In genomic region chr17:78035648-78036047, GRCm38 (mm10) we compare ENCODE assay signal across 17 mouse cellular contexts.
A peak's percentile ranks its signal among the peaks of the same experiment; 100 is the strongest.
DNase-seq lines count a peak whose midpoint lies in the region; ATAC-seq and TF ChIP-seq lines count a peak whose summit lies in the region.
"Had no signal": no experiment of that assay in that cellular context is flagged by ENCODE, and none has a peak within 500 bp of the region (broad histone marks: within the 10 kb centered on the region; RNA-seq: fewer than 3 reads in every experiment).

No protein-coding gene starts in this region.

- H3K4me1 ChIP-seq in kidney, postnatal 0 days (replicated peaks; ENCODE audit: insufficient read depth, low read length), result no peaks in the 10 kb centered on the region
- H3K4me1 ChIP-seq in kidney, embryonic 14.5 days (ENCODE audit: control insufficient read depth, insufficient read depth, low read length), result no peaks in the 10 kb centered on the region
- H3K4me1 ChIP-seq in lung, postnatal 0 days (ENCODE audit: insufficient read depth, low read depth, low read length), result no peaks in the 10 kb centered on the region
- H3K4me1 ChIP-seq in embryonic facial prominence, embryonic 11.5 days (ENCODE audit: control insufficient read depth, insufficient read depth, low read length), result no peaks in the 10 kb centered on the region
- H3K4me1 ChIP-seq: embryonic facial prominence, embryonic 12.5 days; liver, embryonic 13.5 days; megakaryocyte, embryonic 14.5 days; neural tube, embryonic 12.5 days had no signal

- intact Hi-C loops in heart, postnatal 25 days (cut with DNase I), result no loop called here

- H3K4me3 ChIP-seq in kidney, postnatal 0 days (replicated peaks; ENCODE audit: low read depth, low read length), result no peak overlapping the region
- no peak overlapping the region for H3K4me3 ChIP-seq in kidney, embryonic 14.5 days (ENCODE audit: low read length)
- no peak overlapping the region for H3K4me3 ChIP-seq in lung, postnatal 0 days (ENCODE audit: low read depth, low read length)
- H3K4me3 ChIP-seq in embryonic facial prominence, embryonic 11.5 days (ENCODE audit: low read depth, low read length), result no peak overlapping the region
- H3K4me3 ChIP-seq: embryonic facial prominence, embryonic 12.5 days; liver, embryonic 13.5 days; megakaryocyte, embryonic 14.5 days; neural tube, embryonic 12.5 days had no signal

- peak; percentile 45; the same call in 1 of the 2 replicates for TF ChIP-seq CTCF in kidney, postnatal 0 days (IDR thresholded peaks at IDR 0.05; ENCODE audit: low read depth)
- TF ChIP-seq CTCF in lung, postnatal 0 days (IDR thresholded peaks at IDR 0.05), result peak; percentile 4; the same call in 1 of the 2 replicates

- no peaks in the 10 kb centered on the region for H3K9me3 ChIP-seq in kidney, postnatal 0 days (replicated peaks; ENCODE audit: low read length)
- H3K9me3 ChIP-seq in kidney, embryonic 14.5 days (ENCODE audit: control insufficient read depth, low read length), result no peaks in the 10 kb centered on the region
- no peaks in the 10 kb centered on the region for H3K9me3 ChIP-seq in lung, postnatal 0 days (ENCODE audit: low read length)
- no peaks in the 10 kb centered on the region for H3K9me3 ChIP-seq in embryonic facial prominence, embryonic 11.5 days (replicated peaks; ENCODE audit: control insufficient read depth, low read length)
- H3K9me3 ChIP-seq: embryonic facial prominence, embryonic 12.5 days; liver, embryonic 13.5 days; megakaryocyte, embryonic 14.5 days; neural tube, embryonic 12.5 days had no signal

- WGBS in kidney, postnatal 0 days, result 67% methylated on average over 3 of the region's 3 CpGs
- WGBS in kidney, embryonic 14.5 days, result 67% methylated on average over 3 of the region's 3 CpGs
- 67% methylated on average over 3 of the region's 3 CpGs for WGBS in lung, postnatal 0 days
- WGBS in embryonic facial prominence, embryonic 11.5 days, result 74% methylated on average over 3 of the region's 3 CpGs

- no peaks in the 10 kb centered on the region for H3K36me3 ChIP-seq in kidney, postnatal 0 days (ENCODE audit: insufficient read depth, low read length)
- H3K36me3 ChIP-seq in kidney, embryonic 14.5 days (ENCODE audit: control insufficient read depth, insufficient read depth, low read length), result no peaks in the 10 kb centered on the region
- H3K36me3 ChIP-seq in lung, postnatal 0 days (ENCODE audit: insufficient read depth, low read length), result no peaks in the 10 kb centered on the region
- H3K36me3 ChIP-seq in embryonic facial prominence, embryonic 11.5 days (replicated peaks; ENCODE audit: control insufficient read depth, insufficient read depth, low read depth, low read length), result no peaks in the 10 kb centered on the region
- H3K36me3 ChIP-seq: embryonic facial prominence, embryonic 12.5 days; liver, embryonic 13.5 days; neural tube, embryonic 12.5 days had no signal

- no peak overlapping the region for H3K4me2 ChIP-seq in kidney, postnatal 0 days (ENCODE audit: low read length)
- no peak overlapping the region for H3K4me2 ChIP-seq in kidney, embryonic 14.5 days (replicated peaks; ENCODE audit: low read depth, low read length)
- H3K4me2 ChIP-seq in lung, postnatal 0 days (replicated peaks; ENCODE audit: low read depth, low read length), result no peak overlapping the region
- H3K4me2 ChIP-seq in embryonic facial prominence, embryonic 11.5 days (ENCODE audit: low read depth, low read length), result no peak overlapping the region
- H3K4me2 ChIP-seq: embryonic facial prominence, embryonic 12.5 days; liver, embryonic 13.5 days; neural tube, embryonic 12.5 days had no signal

- H3K27me3 ChIP-seq in kidney, postnatal 0 days (ENCODE audit: insufficient read depth, low read length), result no peaks in the 10 kb centered on the region
- no peaks in the 10 kb centered on the region for H3K27me3 ChIP-seq in kidney, embryonic 14.5 days (ENCODE audit: control insufficient read depth, insufficient read depth, low read length)
- no peaks in the 10 kb centered on the region for H3K27me3 ChIP-seq in lung, postnatal 0 days (replicated peaks; ENCODE audit: insufficient read depth, low read length)
- H3K27me3 ChIP-seq in embryonic facial prominence, embryonic 11.5 days (ENCODE audit: control insufficient read depth, insufficient read depth, low read length), result no peaks in the 10 kb centered on the region
- H3K27me3 ChIP-seq: embryonic facial prominence, embryonic 12.5 days; liver, embryonic 13.5 days; megakaryocyte, embryonic 14.5 days; neural tube, embryonic 12.5 days had no signal

- DNase-seq in kidney, postnatal 0 days (ENCODE audit: low spot score), result no peak
- DNase-seq in lung, postnatal 0 days (ENCODE audit: low spot score), result no peak
- DNase-seq in lung, postnatal 36 days, result no peak
- DNase-seq in NIH3T3 (ENCODE audit: low read depth), result peak; percentile 4
- peak; percentile 23 for DNase-seq in embryonic facial prominence, embryonic 11.5 days (ENCODE audit: low spot score)
- DNase-seq in heart, postnatal 25 days (ENCODE audit: low spot score), result no peak
- DNase-seq: cerebellum, adult 9-11 months; gastrocnemius, postnatal 10 days; heart, adult 18-20 months; liver, embryonic 13.5 days; right cerebral cortex, postnatal 14 days had no signal

- TF ChIP-seq EP300 in lung, postnatal 0 days (IDR thresholded peaks at IDR 0.05), result no peak

- ATAC-seq in kidney, postnatal 0 days (replicated peaks; ENCODE audit: low FRiP score, low read depth), result no peak
- no peak for ATAC-seq in kidney, embryonic 14.5 days (ENCODE audit: low FRiP score, low TSS enrichment)
- ATAC-seq in lung, postnatal 0 days, result no peak
- no peak for ATAC-seq in embryonic facial prominence, embryonic 11.5 days (replicated peaks; ENCODE audit: insufficient number of reproducible peaks, low FRiP score, low TSS enrichment, low read depth)
- no peak for ATAC-seq in erythroblast, adult 5-6 weeks (replicated peaks; ENCODE audit: low FRiP score, poor library complexity, severe bottlenecking)
- ATAC-seq: activated CD4-positive, CD25-positive, alpha-beta regulatory T cell, adult 4 months had no signal

- H3K9ac ChIP-seq in kidney, postnatal 0 days (ENCODE audit: low read depth, low read length), result no peak overlapping the region
- no peak overlapping the region for H3K9ac ChIP-seq in kidney, embryonic 14.5 days (ENCODE audit: low read depth, low read length)
- no peak overlapping the region for H3K9ac ChIP-seq in lung, postnatal 0 days (replicated peaks; ENCODE audit: low read depth)
- no peak overlapping the region for H3K9ac ChIP-seq in embryonic facial prominence, embryonic 11.5 days (replicated peaks; ENCODE audit: low read length)
- H3K9ac ChIP-seq: embryonic facial prominence, embryonic 12.5 days; liver, embryonic 13.5 days; neural tube, embryonic 12.5 days had no signal

- H3K27ac ChIP-seq in kidney, postnatal 0 days, result no peak overlapping the region
- no peak overlapping the region for H3K27ac ChIP-seq in kidney, embryonic 14.5 days (ENCODE audit: low read depth, low read length)
- H3K27ac ChIP-seq in lung, postnatal 0 days (ENCODE audit: low read length), result no peak overlapping the region
- no peak overlapping the region for H3K27ac ChIP-seq in embryonic facial prominence, embryonic 11.5 days (replicated peaks; ENCODE audit: low read depth, low read length)
- H3K27ac ChIP-seq: embryonic facial prominence, embryonic 12.5 days; liver, embryonic 13.5 days; neural tube, embryonic 12.5 days had no signal

Comparison
In these comparisons a context has a peak if more than half of its experiments do, and no peak if none do; other contexts are left out.
1. DNase-seq: peak in NIH3T3 (single experiment) and embryonic facial prominence, embryonic 11.5 days (single experiment); none in kidney, postnatal 0 days (single experiment), lung, postnatal 0 days (single experiment), lung, postnatal 36 days (single experiment) and heart, postnatal 25 days (single experiment).